32 mouse cellular contexts compared by ENCODE assay signal in the genomic region with DNA sequence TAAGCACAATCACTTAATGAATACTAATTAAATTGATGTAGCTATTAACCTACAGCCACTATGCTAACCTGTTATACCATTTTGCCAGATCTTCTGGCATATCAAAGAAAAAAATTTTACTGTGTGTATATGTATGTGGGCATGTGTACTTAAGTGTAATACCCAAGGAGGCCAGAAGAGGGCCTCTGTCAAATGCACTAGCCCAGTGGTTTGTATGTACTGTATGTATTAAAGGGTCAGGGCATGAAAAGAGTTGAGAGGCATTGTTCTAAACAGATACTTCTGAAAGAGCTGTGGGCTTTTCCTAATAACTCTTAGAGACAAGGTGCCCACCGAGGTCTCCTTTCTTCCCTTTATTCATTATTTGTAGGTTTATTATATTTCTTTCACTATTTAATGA.
A peak's percentile ranks its signal among the peaks of the same experiment; 100 is the strongest.
DNase-seq lines count a peak whose midpoint lies in the region; ATAC-seq and TF ChIP-seq lines count a peak whose summit lies in the region.
"Had no signal": no experiment of that assay in that cellular context is flagged by ENCODE, and none has a peak within 500 bp of the region (broad histone marks: within the 10 kb centered on the region; RNA-seq: fewer than 3 reads in every experiment).

No protein-coding gene starts in this region.

- ATAC-seq in hindbrain, postnatal 0 days, result no peak
- ATAC-seq in hindbrain, embryonic 14.5 days (ENCODE audit: low FRiP score), result no peak
- no peak for ATAC-seq in midbrain, embryonic 11.5 days (ENCODE audit: low FRiP score)
- ATAC-seq in midbrain, embryonic 13.5 days, result no peak
- ATAC-seq in forebrain, embryonic 12.5 days (ENCODE audit: low FRiP score), result no peak
- no peak for ATAC-seq in forebrain, embryonic 14.5 days
- ATAC-seq: CD4-positive, CD25-positive, alpha-beta regulatory T cell, adult 4 months; forebrain, embryonic 13.5 days; hindbrain, embryonic 16.5 days; intestine, embryonic 15.5 days; midbrain, embryonic 15.5 days; Patski had no signal

- H3K4me1 ChIP-seq in hindbrain, postnatal 0 days (ENCODE audit: insufficient read depth, low read length), result no peaks in the 10 kb centered on the region
- no peaks in the 10 kb centered on the region for H3K4me1 ChIP-seq in hindbrain, embryonic 14.5 days (replicated peaks; ENCODE audit: control insufficient read depth, insufficient read depth, low read length)
- no peaks in the 10 kb centered on the region for H3K4me1 ChIP-seq in midbrain, embryonic 11.5 days (ENCODE audit: control insufficient read depth, insufficient read depth, low read length)
- no peaks in the 10 kb centered on the region for H3K4me1 ChIP-seq in midbrain, embryonic 13.5 days (replicated peaks)
- no peaks in the 10 kb centered on the region for H3K4me1 ChIP-seq in forebrain, embryonic 12.5 days
- H3K4me1 ChIP-seq in forebrain, embryonic 14.5 days (ENCODE audit: control insufficient read depth, insufficient read depth, low read length), result no peaks in the 10 kb centered on the region
- H3K4me1 ChIP-seq: embryonic facial prominence, embryonic 15.5 days; forebrain, embryonic 13.5 days; intestine, embryonic 15.5 days; limb, embryonic 12.5 days; midbrain, embryonic 15.5 days had no signal

- DNase-seq in hindbrain, postnatal 0 days (ENCODE audit: low spot score), result no peak
- no peak for DNase-seq in hindbrain, embryonic 14.5 days (ENCODE audit: low spot score)
- peak; percentile 85 for DNase-seq in midbrain, embryonic 11.5 days (ENCODE audit: low spot score, missing footprints)
- peak; percentile 51 for DNase-seq in ZHBTc4 (ENCODE audit: low read depth, low spot score)
- no peak for DNase-seq in forebrain, embryonic 14.5 days (ENCODE audit: low spot score)
- DNase-seq: adrenal gland, postnatal 36 days; cerebellum, adult 2 months; cerebellum, postnatal 14 days; heart, postnatal 14 days; kidney, adult 2 months; kidney, postnatal 4 days; layer of hippocampus, adult 9-11 months; lung, postnatal 10 days; right cerebral cortex, postnatal 25 days; spleen, adult 18-20 months; thymus, adult 18-20 months; thymus, postnatal 25 days had no signal

- 85% methylated on average over 1 of the region's 1 CpGs for WGBS in hindbrain, postnatal 0 days
- 100% methylated on average over 1 of the region's 1 CpGs for WGBS in hindbrain, embryonic 14.5 days
- 89% methylated on average over 1 of the region's 1 CpGs for WGBS in midbrain, embryonic 11.5 days
- 97% methylated on average over 1 of the region's 1 CpGs for WGBS in midbrain, embryonic 13.5 days
- WGBS in forebrain, embryonic 12.5 days, result 97% methylated on average over 1 of the region's 1 CpGs
- WGBS in forebrain, embryonic 14.5 days, result 82% methylated on average over 1 of the region's 1 CpGs

- no peaks in the 10 kb centered on the region for H3K27me3 ChIP-seq in hindbrain, postnatal 0 days (ENCODE audit: insufficient read depth, low read length)
- no peaks in the 10 kb centered on the region for H3K27me3 ChIP-seq in hindbrain, embryonic 14.5 days (ENCODE audit: control insufficient read depth, insufficient read depth, low read length)
- H3K27me3 ChIP-seq in midbrain, embryonic 11.5 days (ENCODE audit: control insufficient read depth, insufficient read depth, low read length), result no peaks in the 10 kb centered on the region
- no peaks in the 10 kb centered on the region for H3K27me3 ChIP-seq in midbrain, embryonic 13.5 days
- no peaks in the 10 kb centered on the region for H3K27me3 ChIP-seq in forebrain, embryonic 12.5 days
- no peaks in the 10 kb centered on the region for H3K27me3 ChIP-seq in forebrain, embryonic 14.5 days (replicated peaks; ENCODE audit: control insufficient read depth, insufficient read depth, low read length)
- H3K27me3 ChIP-seq: embryonic facial prominence, embryonic 15.5 days; forebrain, embryonic 13.5 days; intestine, embryonic 15.5 days; limb, embryonic 12.5 days; midbrain, embryonic 15.5 days; neural tube, embryonic 15.5 days; Patski had no signal

- no peak overlapping the region for H3K4me2 ChIP-seq in hindbrain, postnatal 0 days (ENCODE audit: low read depth, low read length)
- no peak overlapping the region for H3K4me2 ChIP-seq in hindbrain, embryonic 14.5 days (replicated peaks)
- H3K4me2 ChIP-seq in midbrain, embryonic 11.5 days, result no peak overlapping the region
- no peak overlapping the region for H3K4me2 ChIP-seq in midbrain, embryonic 13.5 days (replicated peaks)
- H3K4me2 ChIP-seq in forebrain, embryonic 12.5 days, result no peak overlapping the region
- no peak overlapping the region for H3K4me2 ChIP-seq in forebrain, embryonic 14.5 days (ENCODE audit: low read length)
- H3K4me2 ChIP-seq: embryonic facial prominence, embryonic 15.5 days; forebrain, embryonic 13.5 days; intestine, embryonic 15.5 days; limb, embryonic 12.5 days; midbrain, embryonic 15.5 days; neural tube, embryonic 15.5 days had no signal

- H3K9ac ChIP-seq in hindbrain, postnatal 0 days (replicated peaks; ENCODE audit: low read length), result no peak overlapping the region
- no peak overlapping the region for H3K9ac ChIP-seq in hindbrain, embryonic 14.5 days
- no peak overlapping the region for H3K9ac ChIP-seq in midbrain, embryonic 11.5 days (ENCODE audit: low read length)
- no peak overlapping the region for H3K9ac ChIP-seq in midbrain, embryonic 13.5 days (replicated peaks)
- H3K9ac ChIP-seq in forebrain, embryonic 12.5 days, result no peak overlapping the region
- H3K9ac ChIP-seq in forebrain, embryonic 14.5 days (ENCODE audit: low read length), result no peak overlapping the region
- H3K9ac ChIP-seq: embryonic facial prominence, embryonic 15.5 days; forebrain, embryonic 13.5 days; intestine, embryonic 15.5 days; limb, embryonic 12.5 days; midbrain, embryonic 15.5 days; neural tube, embryonic 15.5 days had no signal

- peak; percentile 11; the same call in 1 of the 2 replicates for TF ChIP-seq CTCF in hindbrain, postnatal 0 days (IDR thresholded peaks at IDR 0.05; ENCODE audit: low read depth)

- no peaks in the 10 kb centered on the region for H3K9me3 ChIP-seq in hindbrain, postnatal 0 days (ENCODE audit: low read length)
- H3K9me3 ChIP-seq in hindbrain, embryonic 14.5 days (ENCODE audit: control insufficient read depth, low read length), result no peaks in the 10 kb centered on the region
- H3K9me3 ChIP-seq in midbrain, embryonic 11.5 days (ENCODE audit: control insufficient read depth, low read length), result no peaks in the 10 kb centered on the region
- H3K9me3 ChIP-seq in midbrain, embryonic 13.5 days, result no peaks in the 10 kb centered on the region
- 0 out of 2 replicates have a peak, but pooled peaks cover 3% of the 10 kb centered on the region for H3K9me3 ChIP-seq in forebrain, embryonic 12.5 days
- H3K9me3 ChIP-seq in forebrain, embryonic 14.5 days (replicated peaks; ENCODE audit: control insufficient read depth, low read length), result no peaks in the 10 kb centered on the region
- H3K9me3 ChIP-seq: embryonic facial prominence, embryonic 15.5 days; forebrain, embryonic 13.5 days; intestine, embryonic 15.5 days; midbrain, embryonic 15.5 days; neural tube, embryonic 15.5 days had no signal

- no peak overlapping the region for H3K4me3 ChIP-seq in hindbrain, postnatal 0 days (ENCODE audit: low read length)
- no peak overlapping the region for H3K4me3 ChIP-seq in hindbrain, embryonic 14.5 days (replicated peaks; ENCODE audit: low read length)
- no peak overlapping the region for H3K4me3 ChIP-seq in midbrain, embryonic 11.5 days (ENCODE audit: low read depth, low read length)
- no peak overlapping the region for H3K4me3 ChIP-seq in midbrain, embryonic 13.5 days (replicated peaks)
- H3K4me3 ChIP-seq in forebrain, embryonic 12.5 days (replicated peaks), result no peak overlapping the region
- H3K4me3 ChIP-seq in forebrain, embryonic 14.5 days (ENCODE audit: low read depth, low read length), result no peak overlapping the region
- H3K4me3 ChIP-seq: embryonic facial prominence, embryonic 10.5 days; embryonic facial prominence, embryonic 15.5 days; forebrain, embryonic 13.5 days; hindbrain, embryonic 10.5 days; intestine, embryonic 15.5 days; limb, embryonic 12.5 days; midbrain, embryonic 15.5 days; neural tube, embryonic 15.5 days had no signal

- no peaks in the 10 kb centered on the region for H3K36me3 ChIP-seq in hindbrain, postnatal 0 days (ENCODE audit: insufficient read depth, low read length)
- no peaks in the 10 kb centered on the region for H3K36me3 ChIP-seq in hindbrain, embryonic 14.5 days (replicated peaks; ENCODE audit: control insufficient read depth, insufficient read depth)
- H3K36me3 ChIP-seq in midbrain, embryonic 11.5 days (ENCODE audit: control insufficient read depth, insufficient read depth, low read length), result no peaks in the 10 kb centered on the region
- H3K36me3 ChIP-seq in midbrain, embryonic 13.5 days, result no peaks in the 10 kb centered on the region
- no peaks in the 10 kb centered on the region for H3K36me3 ChIP-seq in forebrain, embryonic 12.5 days (replicated peaks)
- no peaks in the 10 kb centered on the region for H3K36me3 ChIP-seq in forebrain, embryonic 14.5 days (ENCODE audit: control insufficient read depth, insufficient read depth, low read length)
- H3K36me3 ChIP-seq: embryonic facial prominence, embryonic 10.5 days; embryonic facial prominence, embryonic 15.5 days; intestine, embryonic 15.5 days; limb, embryonic 12.5 days; midbrain, embryonic 15.5 days had no signal

- no peak overlapping the region for H3K27ac ChIP-seq in hindbrain, postnatal 0 days
- H3K27ac ChIP-seq in hindbrain, embryonic 14.5 days, result no peak overlapping the region
- H3K27ac ChIP-seq in midbrain, embryonic 11.5 days (ENCODE audit: low read depth, low read length), result no peak overlapping the region
- no peak overlapping the region for H3K27ac ChIP-seq in midbrain, embryonic 13.5 days
- no peak overlapping the region for H3K27ac ChIP-seq in forebrain, embryonic 12.5 days
- H3K27ac ChIP-seq in forebrain, embryonic 14.5 days (ENCODE audit: low read depth, low read length), result no peak overlapping the region
- H3K27ac ChIP-seq: embryonic facial prominence, embryonic 10.5 days; embryonic facial prominence, embryonic 15.5 days; forebrain, embryonic 13.5 days; hindbrain, embryonic 10.5 days; intestine, embryonic 15.5 days; kidney, postnatal 0 days; limb, embryonic 12.5 days; macrophage; midbrain, embryonic 15.5 days; neural tube, embryonic 15.5 days had no signal

Comparison
In these comparisons a context has a peak if more than half of its experiments do, and no peak if none do; other contexts are left out.
1. DNase-seq: peak in midbrain, embryonic 11.5 days (single experiment) and ZHBTc4 (single experiment); none in hindbrain, postnatal 0 days (single experiment), hindbrain, embryonic 14.5 days (single experiment) and forebrain, embryonic 14.5 days (single experiment).